Mouse (Mus musculus): ENCODE results near the gene Kpna6.
A peak's percentile ranks its signal among the peaks of the same experiment; 100 is the strongest.

The Kpna6 gene

GRCm38 (mm10) chr4:129645204-129645603 is 27.4 kb downstream of the Kpna6 start:
- DNase-seq: no peak

DNA sequence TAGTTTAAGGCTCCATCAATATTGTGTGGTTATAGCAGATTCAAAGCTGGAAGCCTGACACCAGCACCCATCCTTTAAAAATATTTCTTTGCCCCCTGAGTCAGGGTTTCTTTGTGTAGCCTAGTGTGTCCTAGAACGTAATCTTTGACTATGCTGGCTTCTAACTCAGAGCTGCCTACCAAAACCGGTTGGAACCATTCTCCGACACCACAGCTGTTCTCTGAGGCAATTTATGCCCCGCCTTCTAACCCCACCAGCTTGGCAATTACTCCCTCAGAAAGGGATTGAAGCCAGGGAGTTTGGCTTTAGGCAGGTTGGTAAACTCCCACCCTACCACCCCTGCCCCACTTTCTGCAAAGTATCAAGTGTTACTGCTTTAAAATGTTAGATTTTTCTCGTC is 30.8 kb downstream of the Kpna6 start:
- DNase-seq: peak in 1 of 2 experiments; percentile 56

- DNase-seq: peak; percentile 97 to 98
These were observed 31.7 kb downstream of the Kpna6 start, which contains the start of gene Txlna for GRCm38 (mm10) chr4:129640638-129641467. TSS of gene Txlna (minus strand) at chr4:129641065.

GRCm38 (mm10) chr4:129640101-129640637 is 32.4 kb downstream of the Kpna6 start:
- DNase-seq: peak; percentile 69 to 72

- no peak for DNase-seq
These were observed 33.3 kb downstream of the Kpna6 start for GRCm38 (mm10) chr4:129639221-129639620.

DNA sequence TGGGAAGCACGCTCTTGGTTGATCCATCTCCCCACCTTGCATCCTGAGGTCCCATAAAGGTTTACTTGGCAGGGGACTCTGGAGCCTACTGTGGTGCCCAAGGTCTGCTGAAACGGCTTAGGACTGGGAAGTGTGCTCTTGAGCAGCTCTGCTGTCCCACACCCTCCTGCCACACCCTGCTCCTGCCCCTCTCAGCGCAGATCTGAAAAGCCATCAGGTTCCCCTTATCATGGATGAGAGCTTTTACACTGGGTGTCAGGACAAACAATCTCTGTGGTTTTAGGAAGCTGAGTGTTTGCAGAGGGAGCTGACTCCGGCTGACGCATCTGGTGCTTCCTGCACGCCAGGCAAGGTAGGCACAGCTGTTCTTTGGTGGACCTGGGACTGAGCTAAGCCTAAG is 38.7 kb downstream of the Kpna6 start:
- no peak for DNase-seq

DNA sequence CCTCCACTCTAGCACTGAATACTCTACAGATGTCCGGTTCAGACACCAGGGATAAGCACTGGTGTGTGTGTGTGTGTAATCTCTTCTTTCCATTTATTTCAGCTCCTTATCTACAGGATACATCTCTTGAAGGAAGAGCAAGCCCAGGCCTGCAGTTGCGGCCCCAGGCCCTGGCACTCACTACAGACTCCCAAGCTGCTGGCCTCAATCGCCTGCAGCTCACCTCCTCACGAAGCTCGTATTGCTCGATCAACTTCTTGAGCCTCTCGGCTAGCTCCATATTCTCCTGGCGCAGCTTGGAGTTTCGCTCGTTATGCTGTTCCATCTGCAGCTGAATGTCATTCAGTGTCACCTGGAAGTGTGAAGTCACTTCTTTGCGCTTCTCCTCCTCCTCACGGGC is 40.7 kb downstream of the Kpna6 start:
- no peak for DNase-seq

DNA sequence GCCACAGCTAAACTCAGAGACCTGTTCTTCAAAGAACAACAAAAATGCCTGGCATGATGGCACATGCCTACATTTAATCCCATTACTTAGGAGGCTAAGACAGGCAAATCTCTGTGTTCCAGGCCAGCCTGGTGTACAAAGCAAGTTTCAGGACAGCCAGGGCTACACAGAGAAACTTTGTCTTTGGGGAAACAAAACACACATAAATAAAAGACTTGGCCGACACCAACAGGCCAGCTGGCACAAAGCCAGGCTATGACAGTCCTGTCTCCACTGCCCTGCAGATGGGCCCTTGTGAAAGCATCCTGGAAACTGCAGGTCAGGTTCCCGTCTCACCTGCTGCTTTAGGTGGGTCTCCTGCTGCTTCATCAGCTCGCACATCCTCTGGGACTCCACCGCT is 41.6 kb downstream of the Kpna6 start:
- DNase-seq: peak; percentile 53 to 69

- DNase-seq: no peak
These were observed 46.5 kb downstream of the Kpna6 start for GRCm38 (mm10) chr4:129626035-129626434.

DNA sequence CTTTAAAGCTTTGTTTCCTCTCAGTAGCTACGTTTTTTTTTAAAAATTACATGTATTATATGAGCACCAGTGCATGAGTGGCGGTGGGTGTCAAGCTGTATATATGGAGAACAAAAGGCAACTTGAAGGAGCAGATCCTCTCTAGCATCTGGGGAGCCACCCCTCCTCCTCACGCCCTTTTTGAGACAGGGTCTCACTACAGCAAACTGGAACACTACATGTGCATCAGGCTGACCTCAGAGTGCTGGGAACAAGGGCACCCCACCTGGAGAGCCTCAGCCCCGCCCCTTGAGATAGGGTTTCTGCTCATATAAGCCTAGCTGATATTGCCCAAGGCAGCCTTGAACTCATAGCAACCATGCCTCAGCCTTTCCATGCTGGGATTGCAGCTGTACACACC is 47.1 kb downstream of the Kpna6 start:
- DNase-seq: no peak

- DNase-seq: peak; percentile 75 to 79
These were observed 47.6 kb downstream of the Kpna6 start for GRCm38 (mm10) chr4:129625029-129625370.

DNA sequence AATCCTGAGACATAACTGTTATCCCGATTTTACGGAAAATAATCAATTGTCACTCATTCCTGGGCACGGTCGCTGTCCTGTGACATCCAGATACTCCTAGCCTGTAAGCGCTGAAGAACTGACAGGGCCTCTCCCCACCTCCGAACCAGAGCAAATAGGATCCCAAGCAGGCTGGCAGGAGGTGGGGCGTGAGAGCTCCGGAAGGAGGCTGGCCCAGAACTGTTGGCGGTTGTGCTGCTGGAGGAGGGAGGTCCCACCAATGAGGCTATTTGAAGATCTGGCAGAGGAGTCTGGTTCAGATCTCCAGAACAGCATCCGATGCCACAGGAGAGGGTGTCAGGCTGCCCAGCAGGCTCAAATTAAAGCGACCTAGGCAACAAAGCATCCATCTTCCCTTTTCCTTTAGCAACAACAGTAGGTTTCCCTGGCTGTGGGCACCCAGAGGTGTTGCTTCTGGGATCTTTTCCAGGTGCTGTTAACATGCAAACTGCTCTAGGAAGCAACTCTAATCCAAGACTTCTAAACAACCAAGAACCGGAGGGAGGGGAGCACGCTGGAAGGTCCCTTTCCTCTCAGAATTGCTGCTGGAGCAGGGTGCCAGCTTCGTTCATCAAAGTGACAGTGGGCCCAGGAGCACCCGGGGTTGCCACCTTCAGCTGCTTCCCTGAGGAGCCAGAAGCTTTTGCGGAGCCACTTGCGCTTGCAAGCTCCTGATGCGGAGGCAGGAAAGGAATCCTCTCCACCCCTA is 48.1 kb downstream of the Kpna6 start:
- DNase-seq: peak; percentile 89 to 93

GRCm38 (mm10) chr4:129623681-129624091 is 48.9 kb downstream of the Kpna6 start, which contains the start of gene Ccdc28b:
TSS of gene Ccdc28b (minus strand) at chr4:129623947.
- peak in 1 of 2 experiments; percentile 53 for DNase-seq

GRCm38 (mm10) chr4:129622803-129623535 is 49.6 kb downstream of the Kpna6 start:
- no peak for DNase-seq

DNA sequence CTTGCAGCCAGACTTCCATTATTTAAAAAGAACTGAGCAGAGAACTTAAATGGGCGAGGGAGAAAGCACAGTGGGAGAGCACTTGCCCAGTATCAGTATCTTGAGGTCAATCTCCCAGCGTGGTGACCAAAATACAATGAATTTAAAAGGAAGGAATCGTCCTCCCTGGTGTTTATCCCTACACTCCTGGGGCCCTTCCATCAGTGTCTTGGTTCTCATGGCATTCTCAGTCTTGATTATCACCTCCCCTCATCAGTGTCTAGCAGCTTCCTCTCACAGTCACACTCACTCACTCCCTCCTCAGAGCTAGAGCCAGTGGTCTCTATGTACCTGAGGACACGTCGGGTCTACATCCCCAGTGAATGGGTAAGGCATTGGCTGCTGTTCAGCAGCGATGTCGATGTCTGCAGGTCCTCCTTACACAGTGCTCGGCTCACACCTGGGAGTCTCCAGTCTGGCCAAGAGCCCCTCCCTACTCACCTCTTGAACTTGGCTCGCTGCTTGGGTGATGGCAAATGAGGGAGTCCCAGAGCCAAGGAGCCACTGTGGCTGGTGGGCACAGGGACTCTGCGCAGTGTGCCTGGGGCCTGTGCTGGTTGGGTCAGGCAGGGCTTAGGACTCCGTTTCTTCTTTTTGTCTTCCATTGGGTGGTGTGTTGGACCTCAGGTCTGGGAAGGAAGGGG is 50.3 kb downstream of the Kpna6 start:
- DNase-seq: no peak

DNA sequence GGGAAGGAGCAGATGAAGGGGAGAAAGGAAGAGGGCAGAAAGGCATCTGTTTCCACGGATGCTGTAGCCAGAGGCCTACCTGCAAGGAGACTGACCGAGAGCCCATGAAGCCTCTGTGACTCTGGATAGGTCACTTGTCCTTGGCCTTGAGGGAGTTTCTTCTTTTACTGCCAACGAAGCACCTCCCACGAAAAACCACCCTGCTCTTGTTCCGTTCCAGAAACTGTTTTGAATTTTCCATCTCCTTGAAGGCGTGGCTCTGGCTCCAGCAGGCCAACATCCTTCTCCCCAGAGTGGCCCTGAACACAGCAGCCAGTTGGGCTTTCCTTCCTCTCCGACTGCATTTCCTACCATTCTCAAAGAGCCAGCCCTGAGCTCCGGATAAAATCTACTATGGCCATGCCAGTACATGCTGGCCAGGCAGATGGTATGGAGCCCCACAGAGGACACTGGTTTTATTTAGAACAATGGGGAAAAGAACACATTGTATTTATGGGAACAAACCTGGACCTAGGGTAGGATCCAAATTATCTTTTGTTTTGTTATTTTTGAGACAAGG is 51.2 kb downstream of the Kpna6 start:
- peak in 1 of 2 experiments; percentile 58 for DNase-seq

GRCm38 (mm10) chr4:129620419-129621282 is 51.9 kb downstream of the Kpna6 start:
- DNase-seq: no peak

GRCm38 (mm10) chr4:129618786-129619691 is 53.5 kb downstream of the Kpna6 start, which contains the start of gene Iqcc:
TSS of gene Iqcc (minus strand) at chr4:129619099.
- peak; percentile 96 to 97 for DNase-seq

DNA sequence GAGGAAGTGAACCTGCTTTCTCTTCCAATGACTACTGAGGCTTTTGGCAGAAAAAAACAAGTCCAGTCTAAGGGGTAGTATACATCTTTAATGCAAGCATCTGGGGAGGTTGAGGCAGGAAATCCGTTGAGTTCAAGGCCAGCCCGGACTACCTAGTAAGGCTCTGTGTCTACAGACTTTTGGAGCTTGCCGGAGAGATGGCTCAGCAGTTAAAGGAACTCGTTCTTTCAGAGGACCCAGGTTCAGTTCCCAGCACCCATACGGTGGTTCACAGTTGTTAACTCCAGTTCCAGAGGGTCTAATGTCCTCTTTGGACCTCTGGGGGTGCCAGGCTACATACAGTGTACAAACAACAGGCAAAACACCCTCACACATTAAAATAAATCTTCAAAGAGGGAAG is 54.5 kb downstream of the Kpna6 start:
- no peak for DNase-seq

GRCm38 (mm10) chr4:129617121-129617641 is 55.4 kb downstream of the Kpna6 start:
- DNase-seq: no peak
